Mouse (Mus musculus): Measurements from ENCODE around the gene Mier2.

Mier2 gene

GRCm38 (mm10) chr10:79554330-79555237 lies at the start of gene Mier2:
Mier2 (minus strand) TSS chr10:79555199.
- DNase-seq (ENCODE audit: low spot score in 2 of 2), result peak; percentile 72 to 80

GRCm38 (mm10) chr10:79597936-79598230 lies 42.9 kb upstream of the Mier2 start:
- DNase-seq (ENCODE audit: low spot score in 2 of 2), result no peak

- DNase-seq (ENCODE audit: low spot score in 2 of 2), result no peak
Observed at GRCm38 (mm10) chr10:79597051-79597935, 42.3 kb upstream of the Mier2 start.

GRCm38 (mm10) chr10:79595590-79595929 lies 40.6 kb upstream of the Mier2 start:
- DNase-seq (ENCODE audit: low spot score in 2 of 2), result no peak

- DNase-seq (ENCODE audit: low spot score in 2 of 2), result peak in 1 of 2 experiments; percentile 46
Observed at GRCm38 (mm10) chr10:79594872-79595589, 40.0 kb upstream of the Mier2 start.

GRCm38 (mm10) chr10:79594111-79594510 lies 39.1 kb upstream of the Mier2 start:
- DNase-seq (ENCODE audit: low spot score in 2 of 2), result no peak

- no peak for DNase-seq (ENCODE audit: low spot score in 2 of 2)
Observed at GRCm38 (mm10) chr10:79590702-79591101, 35.7 kb upstream of the Mier2 start.

GRCm38 (mm10) chr10:79587752-79588126 lies 32.7 kb upstream of the Mier2 start:
- DNase-seq (ENCODE audit: low spot score in 2 of 2), result no peak

- no peak for DNase-seq (ENCODE audit: low spot score in 2 of 2)
Observed at GRCm38 (mm10) chr10:79587061-79587751, 32.2 kb upstream of the Mier2 start, which contains the start of gene Theg. Theg (minus strand) TSS chr10:79587331.

- no peak for DNase-seq (ENCODE audit: low spot score in 2 of 2)
Observed at GRCm38 (mm10) chr10:79586243-79586642, 31.2 kb upstream of the Mier2 start.

- DNase-seq (ENCODE audit: low spot score in 2 of 2), result no peak
Observed at GRCm38 (mm10) chr10:79585723-79586122, 30.7 kb upstream of the Mier2 start.

GRCm38 (mm10) chr10:79585136-79585535 lies 30.1 kb upstream of the Mier2 start:
- no peak for DNase-seq (ENCODE audit: low spot score in 2 of 2)

GRCm38 (mm10) chr10:79584426-79584825 lies 29.4 kb upstream of the Mier2 start:
- DNase-seq (ENCODE audit: low spot score in 2 of 2), result no peak

GRCm38 (mm10) chr10:79584021-79584420 lies 29.0 kb upstream of the Mier2 start:
- no peak for DNase-seq (ENCODE audit: low spot score in 2 of 2)

- no peak for DNase-seq (ENCODE audit: low spot score in 2 of 2)
Observed at GRCm38 (mm10) chr10:79581501-79581900, 26.5 kb upstream of the Mier2 start.

GRCm38 (mm10) chr10:79580811-79581210 lies 25.8 kb upstream of the Mier2 start:
- peak in 1 of 2 experiments; percentile 50 for DNase-seq (ENCODE audit: low spot score in 2 of 2)

- DNase-seq (ENCODE audit: low spot score in 2 of 2), result no peak
Observed at GRCm38 (mm10) chr10:79580356-79580755, 25.4 kb upstream of the Mier2 start.

GRCm38 (mm10) chr10:79579781-79580180 lies 24.8 kb upstream of the Mier2 start:
- DNase-seq (ENCODE audit: low spot score in 2 of 2), result no peak

GRCm38 (mm10) chr10:79578891-79579290 lies 23.9 kb upstream of the Mier2 start:
- DNase-seq (ENCODE audit: low spot score in 2 of 2), result no peak

- no peak for DNase-seq (ENCODE audit: low spot score in 2 of 2)
Observed at GRCm38 (mm10) chr10:79578276-79578675, 23.3 kb upstream of the Mier2 start.

- DNase-seq (ENCODE audit: low spot score in 2 of 2), result no peak
Observed at GRCm38 (mm10) chr10:79577376-79577775, 22.4 kb upstream of the Mier2 start.
